Mouse (Mus musculus): ENCODE data around the gene Lrp8. TPM values are rescaled to one million over a fixed set of nuclear protein-coding genes. Genes with fewer than 3 reads are reported as not detected.

Lrp8 gene
- total and polyA plus RNA-seq, 3 experiments = 25.2 to 33.2 TPM; not detected in 1

GRCm38 (mm10) chr4:107900206-107900605, 98.1 kb downstream of the Lrp8 start:
- Histone ChIP-seq H3K27ac (ENCODE audit: control insufficient read depth, low read depth, low read length) (no peak overlapping the region), H3K9ac (ENCODE audit: control insufficient read depth, low read depth, low read length, poor library complexity, severe bottlenecking) (no peak overlapping the region), H3K79me2 (ENCODE audit: control insufficient read depth, insufficient read depth, low read length, poor library complexity) (no peaks in the 10 kb centered on the region), H3K27me3 (ENCODE audit: control insufficient read depth in 1 of 2, insufficient read depth in 2 of 2, low read length in 2 of 2) (no peaks in the 10 kb centered on the region), H3K9me3 (replicated peaks; ENCODE audit: insufficient read depth, low read length) (no peaks in the 10 kb centered on the region), H3K4me1 (ENCODE audit: control insufficient read depth in 1 of 2, insufficient read depth in 2 of 2, low read length in 2 of 2) (no peaks in the 10 kb centered on the region), H3K36me3 (ENCODE audit: control insufficient read depth in 1 of 2, insufficient read depth in 2 of 2, low read length in 2 of 2) (no peaks in the 10 kb centered on the region; a peak in 1 of 4 replicates), H3K4me3 (ENCODE audit: control insufficient read depth in 1 of 2, insufficient read depth in 1 of 2, low read depth in 2 of 2, low read length in 2 of 2) (no peak overlapping the region)
- TF ChIP-seq NRF1 (IDR thresholded peaks at IDR 0.05; ENCODE audit: insufficient read depth, low read depth, low read length, poor library complexity, severe bottlenecking) (no peak), GABPA (IDR thresholded peaks at IDR 0.05; ENCODE audit: low read depth, low read length) (no peak), MAZ (IDR thresholded peaks at IDR 0.05; ENCODE audit: low read depth, low read length) (no peak), ZC3H11A (IDR thresholded peaks at IDR 0.05; ENCODE audit: low read depth, low read length) (no peak), HCFC1 (IDR thresholded peaks at IDR 0.05; ENCODE audit: low read depth, low read length) (no peak), E2F4 (IDR thresholded peaks at IDR 0.05; ENCODE audit: borderline replicate concordance, low read depth, low read length) (no peak), TBP (IDR thresholded peaks at IDR 0.05; ENCODE audit: low read depth, low read length) (no peak), KAT2A (conservative IDR thresholded peaks at IDR 0.05; ENCODE audit: low read depth, low read length) (no peak), MXI1 (IDR thresholded peaks at IDR 0.05; ENCODE audit: low read depth, low read length) (no peak), USF1 (IDR thresholded peaks at IDR 0.05; ENCODE audit: low read depth, low read length) (no peak), ZKSCAN1 (IDR thresholded peaks at IDR 0.05; ENCODE audit: low read depth, low read length) (no peak), CHD2 (IDR thresholded peaks at IDR 0.05; ENCODE audit: low read length) (no peak), RCOR1 (IDR thresholded peaks at IDR 0.05; ENCODE audit: low read depth, low read length) (no peak), EP300 (IDR thresholded peaks at IDR 0.05; ENCODE audit: low read depth in 1 of 2, low read length in 2 of 2) (no peak), POLR2AphosphoS2 (IDR thresholded peaks at IDR 0.05; ENCODE audit: low read length) (no peak), NELFE (IDR thresholded peaks at IDR 0.05; ENCODE audit: low read depth, low read length) (no peak), GATA1 (IDR thresholded peaks at IDR 0.05; ENCODE audit: low read depth, low read length) (no peak), ELF1 (IDR thresholded peaks at IDR 0.05; ENCODE audit: low read depth, low read length) (no peak)
- DNase-seq (ENCODE audit: low read depth, low spot score) = no peak

- no peaks in the 10 kb centered on the region for H3K27me3 ChIP-seq (ENCODE audit: control insufficient read depth in 1 of 2, insufficient read depth in 2 of 2, low read length in 2 of 2)
- TF ChIP-seq MAZ (IDR thresholded peaks at IDR 0.05; ENCODE audit: low read depth, low read length) (no peak), ZMIZ1 (IDR thresholded peaks at IDR 0.05; ENCODE audit: low read depth, low read length) (no peak), USF2 (IDR thresholded peaks at IDR 0.05; ENCODE audit: borderline replicate concordance in 1 of 2, insufficient read depth in 1 of 2, low read depth in 1 of 2, low read length in 2 of 2) (no peak), POLR2AphosphoS2 (IDR thresholded peaks at IDR 0.05; ENCODE audit: low read length) (no peak), SMC3 (IDR thresholded peaks at IDR 0.05; ENCODE audit: low read depth, low read length) (no peak), TBP (IDR thresholded peaks at IDR 0.05; ENCODE audit: low read depth, low read length) (no peak), USF1 (IDR thresholded peaks at IDR 0.05; ENCODE audit: low read depth, low read length) (no peak), TAL1 (IDR thresholded peaks at IDR 0.05; ENCODE audit: low read length) (no peak), RAD21 (IDR thresholded peaks at IDR 0.05; ENCODE audit: low read depth, low read length) (no peak), RCOR1 (IDR thresholded peaks at IDR 0.05; ENCODE audit: low read depth, low read length) (no peak), ELF1 (IDR thresholded peaks at IDR 0.05; ENCODE audit: low read depth, low read length) (no peak), TCF12 (IDR thresholded peaks at IDR 0.05; ENCODE audit: low read depth, low read length) (no peak), UBTF (IDR thresholded peaks at IDR 0.05; ENCODE audit: borderline replicate concordance, insufficient read depth, low read depth, low read length) (no peak), NRF1 (IDR thresholded peaks at IDR 0.05; ENCODE audit: insufficient read depth, low read depth, low read length, poor library complexity, severe bottlenecking) (no peak), GABPA (IDR thresholded peaks at IDR 0.05; ENCODE audit: low read depth, low read length) (no peak), ZC3H11A (IDR thresholded peaks at IDR 0.05; ENCODE audit: low read depth, low read length) (no peak), E2F4 (IDR thresholded peaks at IDR 0.05; ENCODE audit: borderline replicate concordance, low read depth, low read length) (no peak), KAT2A (conservative IDR thresholded peaks at IDR 0.05; ENCODE audit: low read depth, low read length) (no peak), MYB (IDR thresholded peaks at IDR 0.05; ENCODE audit: low read depth, low read length) (no peak)
- no peak overlapping the region for H3K9ac ChIP-seq (ENCODE audit: control insufficient read depth, low read depth, low read length, poor library complexity, severe bottlenecking)
- no peaks in the 10 kb centered on the region for H3K9me3 ChIP-seq (replicated peaks; ENCODE audit: insufficient read depth, low read length)
- H3K4me1 ChIP-seq (ENCODE audit: control insufficient read depth in 1 of 2, insufficient read depth in 2 of 2, low read length in 2 of 2) = no peaks in the 10 kb centered on the region
- no peaks in the 10 kb centered on the region for H3K79me2 ChIP-seq (ENCODE audit: control insufficient read depth, insufficient read depth, low read length, poor library complexity)
- H3K36me3 ChIP-seq (ENCODE audit: control insufficient read depth in 1 of 2, insufficient read depth in 2 of 2, low read length in 2 of 2) = no peaks in the 10 kb centered on the region
- DNase-seq (ENCODE audit: low read depth, low spot score) = no peak
- H3K4me3 ChIP-seq (ENCODE audit: control insufficient read depth in 1 of 2, insufficient read depth in 1 of 2, low read depth in 2 of 2, low read length in 2 of 2) = no peak overlapping the region
- no peak overlapping the region for H3K27ac ChIP-seq (ENCODE audit: control insufficient read depth, low read depth, low read length)
Measured at GRCm38 (mm10) chr4:107904252-107904651, 102.2 kb downstream of the Lrp8 start.
